In the genomic region with DNA sequence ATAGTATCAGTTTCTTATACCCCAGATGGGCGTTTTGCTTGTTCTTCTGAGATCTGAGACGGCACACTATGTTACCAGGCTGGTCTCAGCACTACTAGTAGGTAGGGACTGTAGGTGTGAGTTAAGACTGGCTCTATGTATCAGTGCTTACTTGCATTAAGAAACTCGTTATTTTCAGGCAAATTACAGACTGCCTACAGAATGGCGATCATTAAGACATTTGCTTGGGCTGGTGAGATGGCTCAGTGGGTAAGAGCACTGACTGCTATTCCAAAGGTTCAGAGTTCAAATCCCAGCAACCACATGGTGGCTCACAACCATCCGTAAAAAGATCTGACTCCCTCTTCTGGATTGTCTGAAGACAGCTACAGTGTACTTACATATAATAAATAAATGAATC, we compare ENCODE assay signal across 1 mouse cellular context.
TF ChIP-seq lines count a peak whose summit lies in the region.

No protein-coding gene starts in this region.

TF ChIP-seq in MEL, 35 proteins besides CTCF, POLR2A, EP300 and RAD21:
- peak; percentile 94 for TF ChIP-seq TBP (IDR thresholded peaks at IDR 0.05; ENCODE audit: low read depth, low read length)
